Mouse (Mus musculus): Measurements from ENCODE around the gene Gpr146. TPM values are rescaled to one million over a fixed set of nuclear protein-coding genes. Genes with fewer than 3 reads are reported as not detected.

Gene Gpr146
- polyA plus RNA-seq, 1 experiment from 2014 or later, result 2.6 TPM

DNA sequence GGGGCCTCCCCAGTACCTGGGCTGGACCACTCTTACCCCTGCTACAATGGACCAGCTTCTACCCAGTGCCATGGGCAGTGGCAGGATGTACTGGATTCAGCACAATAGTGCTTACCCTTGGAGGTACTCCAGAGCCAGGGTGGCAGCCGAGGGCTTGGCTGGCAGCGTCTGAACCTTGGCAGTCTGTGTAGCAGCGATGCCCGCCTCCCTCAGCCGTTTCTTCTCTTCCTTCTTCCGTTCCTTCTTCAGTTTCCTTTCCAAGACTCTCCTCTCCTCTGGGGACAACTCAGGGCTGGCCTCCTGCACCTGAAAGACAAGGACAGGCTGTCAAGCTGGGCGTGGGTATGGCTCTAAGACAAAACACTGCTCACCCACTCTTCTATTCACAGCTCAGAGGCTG is 13.6 kb upstream of the Gpr146 start:
- no peak overlapping the region for H3K4me3 ChIP-seq
- WGBS, result 75% methylated on average over 7 of the region's 7 CpGs
- H3K27ac ChIP-seq (replicated peaks), result no peak overlapping the region
- no peak overlapping the region for H3K4me2 ChIP-seq (replicated peaks)
- no peak overlapping the region for H3K9ac ChIP-seq (replicated peaks)
- H3K9me3 ChIP-seq, result no peaks in the 10 kb centered on the region
- H3K4me1 ChIP-seq, result peaks cover 12% of the 10 kb centered on the region
- H3K36me3 ChIP-seq, result 0 out of 2 replicates have a peak, but pooled peaks cover 10% of the 10 kb centered on the region
- ATAC-seq (ENCODE audit: low FRiP score, low read depth), result no peak
- no peaks in the 10 kb centered on the region for H3K27me3 ChIP-seq

DNA sequence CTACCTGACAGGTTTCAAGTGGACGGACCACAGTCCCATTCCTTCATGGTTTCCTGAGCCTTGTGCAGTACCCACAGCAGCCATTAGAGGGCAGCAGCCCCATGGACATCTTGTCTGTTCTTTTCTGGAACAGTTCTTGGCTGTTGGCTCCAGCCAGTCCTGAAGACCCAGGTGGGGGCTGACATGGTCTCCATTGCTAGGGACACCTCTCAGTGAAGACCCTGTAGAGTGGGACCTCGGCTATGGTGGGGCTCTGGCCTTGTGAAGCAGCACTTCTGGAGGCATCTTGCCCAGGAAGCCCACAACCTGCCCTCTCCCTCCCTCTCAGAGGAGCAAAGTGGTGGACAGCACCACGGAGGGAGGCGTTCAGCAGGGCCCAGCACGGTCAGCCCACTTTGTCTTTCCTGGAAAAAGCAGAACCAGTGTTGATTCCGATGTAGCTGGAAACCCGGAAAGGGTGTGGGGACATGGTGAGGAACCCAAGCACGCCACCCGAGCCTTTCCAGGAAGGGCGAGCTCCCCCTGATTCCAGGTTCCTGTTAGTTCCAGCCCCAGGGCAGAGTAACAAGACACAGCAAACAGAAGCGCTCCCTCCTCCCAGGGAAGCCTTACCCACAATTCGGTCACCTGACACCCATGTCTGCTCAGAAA is 13.1 kb upstream of the Gpr146 start:
- Histone ChIP-seq H3K9ac (replicated peaks) (no peak overlapping the region), H3K9me3 (no peaks in the 10 kb centered on the region), H3K4me2 (replicated peaks) (no peak overlapping the region), H3K27me3 (no peaks in the 10 kb centered on the region), H3K4me3 (no peak overlapping the region), H3K27ac (replicated peaks) (no peak overlapping the region), H3K36me3 (0 out of 2 replicates have a peak, but pooled peaks cover 10% of the 10 kb centered on the region), H3K4me1 (peaks cover 12% of the 10 kb centered on the region)
- WGBS, result 39% methylated on average over 12 of the region's 12 CpGs
- peak; percentile 34; the same call in 1 of the 2 replicates for ATAC-seq (ENCODE audit: low FRiP score, low read depth)

DNA sequence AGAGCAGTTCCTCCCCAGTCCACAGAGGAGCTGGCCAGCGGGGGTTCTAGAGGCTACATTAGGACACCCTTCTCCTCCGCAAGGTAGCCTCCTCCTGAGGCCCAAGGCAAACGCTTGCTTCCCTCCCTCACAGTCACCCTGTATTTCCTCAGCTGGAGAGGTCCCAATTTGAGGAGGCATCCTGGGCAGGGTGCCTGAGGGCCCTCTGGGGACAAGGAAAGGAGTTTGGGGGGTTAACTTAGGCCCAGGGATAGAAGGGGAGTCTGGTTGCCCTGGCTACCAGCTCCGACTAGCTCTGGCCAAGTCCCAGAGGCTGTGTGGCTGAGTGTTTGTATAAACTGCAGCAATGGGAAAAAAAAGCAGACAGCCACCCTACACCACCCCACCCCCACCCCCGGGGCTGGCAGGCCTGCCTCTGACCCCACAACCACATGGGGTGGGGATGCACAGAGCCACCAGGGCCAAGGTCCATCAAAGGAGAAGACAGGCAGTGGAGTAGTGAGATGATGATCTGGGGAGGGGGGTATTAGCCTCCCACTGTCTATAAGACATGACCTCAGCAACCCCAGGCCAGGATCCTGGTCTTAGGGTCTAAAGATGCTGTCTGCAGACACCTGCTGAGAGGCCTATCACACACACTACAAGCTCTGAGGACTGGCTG is 12.5 kb upstream of the Gpr146 start:
- H3K4me1 ChIP-seq, result peaks cover 12% of the 10 kb centered on the region
- 0 out of 2 replicates have a peak overlapping the region, but pooled peaks have one; percentile 30 for H3K27ac ChIP-seq (replicated peaks)
- 0 out of 2 replicates have a peak, but pooled peaks have one; percentile 12 for ATAC-seq (ENCODE audit: low FRiP score, low read depth)
- WGBS, result 29% methylated on average over 5 of the region's 5 CpGs
- no peak overlapping the region for H3K9ac ChIP-seq (replicated peaks)
- no peak overlapping the region for H3K4me2 ChIP-seq (replicated peaks)
- no peak overlapping the region for H3K4me3 ChIP-seq
- 0 out of 2 replicates have a peak, but pooled peaks cover 10% of the 10 kb centered on the region for H3K36me3 ChIP-seq
- no peaks in the 10 kb centered on the region for H3K27me3 ChIP-seq
- H3K9me3 ChIP-seq, result no peaks in the 10 kb centered on the region

DNA sequence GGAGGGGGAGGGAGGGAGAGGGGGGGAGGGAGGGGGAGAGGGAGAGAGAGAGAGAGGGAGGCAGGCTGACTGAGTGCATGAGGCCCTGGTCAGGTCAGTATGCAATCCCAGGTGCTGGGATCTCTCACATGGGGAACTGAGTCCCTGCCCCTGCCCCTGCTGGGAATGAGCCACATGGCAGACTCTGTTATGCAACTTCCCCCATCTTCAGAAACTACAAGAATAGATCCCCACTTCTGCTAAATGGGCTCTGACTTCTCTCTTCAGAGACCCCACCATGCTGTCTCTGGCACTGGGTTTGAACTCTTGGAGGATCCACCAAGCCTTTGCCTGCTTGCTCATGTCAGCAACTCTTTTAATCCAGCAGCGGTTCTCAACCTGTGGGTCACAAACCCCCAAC is 11.7 kb upstream of the Gpr146 start:
- peaks cover 15% of the 10 kb centered on the region for H3K4me1 ChIP-seq
- H3K4me2 ChIP-seq (replicated peaks), result no peak overlapping the region
- no peaks in the 10 kb centered on the region for H3K9me3 ChIP-seq
- H3K9ac ChIP-seq (replicated peaks), result no peak overlapping the region
- H3K4me3 ChIP-seq, result no peak overlapping the region
- no peak overlapping the region for H3K27ac ChIP-seq (replicated peaks)
- 0 out of 2 replicates have a peak, but pooled peaks cover 10% of the 10 kb centered on the region for H3K36me3 ChIP-seq
- WGBS, result 91% methylated on average over 1 of the region's 1 CpGs
- ATAC-seq (ENCODE audit: low FRiP score, low read depth), result no peak
- H3K27me3 ChIP-seq, result no peaks in the 10 kb centered on the region

DNA sequence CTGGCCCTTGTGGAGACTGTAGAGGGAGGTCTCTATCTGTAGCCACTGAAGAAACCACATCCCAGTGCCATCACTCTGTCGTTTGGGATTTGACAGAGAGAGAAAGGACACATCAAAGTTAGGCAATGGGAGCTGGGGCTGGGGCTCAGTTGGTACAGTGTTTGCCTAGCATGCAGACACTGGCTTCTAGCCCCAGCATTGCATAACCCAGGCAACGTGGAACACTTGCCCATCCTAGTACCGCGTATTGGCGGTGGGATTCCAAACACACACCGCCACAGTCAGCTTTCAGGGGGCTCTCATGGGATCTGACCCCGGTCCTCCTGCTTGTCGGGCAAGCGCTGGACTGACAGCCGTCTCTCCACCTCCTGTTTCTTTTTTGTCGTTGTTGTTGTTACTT is 11.0 kb upstream of the Gpr146 start:
- Histone ChIP-seq H3K4me2 (replicated peaks) (no peak overlapping the region), H3K27me3 (no peaks in the 10 kb centered on the region), H3K9ac (replicated peaks) (no peak overlapping the region), H3K27ac (replicated peaks) (no peak overlapping the region), H3K36me3 (0 out of 2 replicates have a peak, but pooled peaks cover 10% of the 10 kb centered on the region), H3K4me3 (no peak overlapping the region), H3K9me3 (no peaks in the 10 kb centered on the region), H3K4me1 (peaks cover 21% of the 10 kb centered on the region)
- WGBS, result 77% methylated on average over 11 of the region's 11 CpGs
- no peak for ATAC-seq (ENCODE audit: low FRiP score, low read depth)

DNA sequence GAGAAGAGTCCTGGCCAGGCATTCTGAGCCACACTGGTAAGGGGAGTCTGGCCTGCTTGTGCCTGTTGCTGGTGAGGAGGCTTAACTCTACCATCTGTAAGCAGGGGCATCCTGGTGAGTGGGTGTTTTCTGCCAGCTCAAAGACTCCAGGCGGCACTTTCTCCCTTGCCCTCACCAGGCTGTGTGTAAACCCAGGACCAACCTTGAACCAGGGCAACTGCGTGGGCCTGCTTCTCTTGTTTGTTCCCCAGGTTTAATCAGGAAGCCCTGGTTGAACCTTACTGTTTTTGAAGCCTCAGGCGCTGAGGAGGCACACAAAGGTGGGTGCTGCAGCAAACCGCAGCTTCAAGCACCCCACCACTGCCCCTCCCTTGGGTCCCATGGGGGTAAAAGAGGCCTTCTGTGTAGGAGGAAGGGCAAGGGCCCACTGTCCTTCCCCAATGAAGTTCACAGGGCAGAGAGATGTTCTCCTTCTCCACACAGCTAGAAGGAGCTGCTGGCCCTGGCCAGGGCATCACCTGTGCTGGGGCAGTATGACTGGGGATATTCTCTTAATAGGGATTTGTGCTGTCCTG is 9.5 kb upstream of the Gpr146 start:
- Histone ChIP-seq H3K36me3 (0 out of 2 replicates have a peak, but pooled peaks cover 6% of the 10 kb centered on the region), H3K4me3 (no peak overlapping the region), H3K9ac (replicated peaks) (no peak overlapping the region), H3K27ac (replicated peaks) (no peak overlapping the region), H3K9me3 (no peaks in the 10 kb centered on the region), H3K4me1 (peaks cover 30% of the 10 kb centered on the region), H3K27me3 (no peaks in the 10 kb centered on the region), H3K4me2 (replicated peaks) (no peak overlapping the region)
- no peak for ATAC-seq (ENCODE audit: low FRiP score, low read depth)
- 90% methylated on average over 4 of the region's 4 CpGs for WGBS

DNA sequence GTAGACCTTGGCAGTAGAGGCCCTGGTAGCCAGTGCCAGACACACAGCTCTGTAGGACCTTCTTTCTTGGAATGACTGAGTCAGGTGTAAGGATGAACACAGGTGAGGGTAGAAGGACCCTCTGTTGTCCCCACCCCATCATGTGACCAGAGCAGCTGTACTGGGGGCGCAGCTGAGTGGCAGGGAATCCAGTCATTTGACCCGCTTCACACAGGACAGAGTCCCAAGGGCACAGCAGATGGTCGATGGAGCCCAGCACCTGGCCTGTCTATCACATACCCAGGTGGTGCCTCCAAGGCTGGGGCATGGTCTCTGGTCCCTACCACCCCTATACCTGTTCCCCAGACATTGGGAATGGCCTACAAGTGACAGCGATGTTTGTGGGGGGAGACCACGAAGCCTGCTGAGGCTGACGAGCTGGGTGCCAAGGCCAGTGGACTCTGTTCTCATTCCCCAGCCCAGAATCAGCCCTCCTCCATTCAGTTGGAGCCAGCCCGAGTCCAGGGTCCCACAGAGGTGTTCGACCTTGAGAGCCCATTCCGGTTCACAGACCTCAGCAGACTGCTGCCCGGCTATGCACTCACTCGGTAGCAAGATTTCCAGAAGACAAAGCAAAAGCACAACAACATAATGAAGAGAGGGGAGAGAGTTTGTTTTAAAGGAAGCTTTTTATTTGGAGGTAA is 8.7 kb upstream of the Gpr146 start:
- no peak for ATAC-seq (ENCODE audit: low FRiP score, low read depth)
- WGBS, result 80% methylated on average over 11 of the region's 11 CpGs

DNA sequence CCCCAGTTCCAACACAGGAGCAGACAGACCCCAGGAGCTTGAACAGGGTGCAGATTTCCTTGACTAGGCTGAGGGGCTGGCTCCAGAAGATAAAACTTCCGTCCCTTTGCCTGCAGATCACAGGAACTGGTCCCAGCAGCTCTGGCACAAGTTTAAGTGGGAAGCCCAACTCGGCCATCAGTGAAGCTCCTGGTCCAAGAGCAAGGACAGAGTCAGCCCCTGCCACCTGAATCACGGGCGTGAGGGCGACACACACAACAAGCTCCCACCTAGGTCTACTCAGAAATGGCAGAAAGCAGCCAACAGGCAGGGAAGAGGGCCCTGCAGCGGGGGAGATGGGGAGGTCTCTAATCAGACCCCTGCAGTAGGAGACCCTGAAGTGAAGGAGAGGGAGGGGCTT is 7.2 kb upstream of the Gpr146 start:
- Histone ChIP-seq H3K9me3 (no peaks in the 10 kb centered on the region), H3K4me1 (peaks cover 19% of the 10 kb centered on the region), H3K9ac (replicated peaks) (no peak overlapping the region), H3K4me3 (no peak overlapping the region), H3K27me3 (no peaks in the 10 kb centered on the region), H3K4me2 (replicated peaks) (no peak overlapping the region), H3K27ac (replicated peaks) (no peak overlapping the region), H3K36me3 (no peaks in the 10 kb centered on the region)
- ATAC-seq (ENCODE audit: low FRiP score, low read depth), result no peak
- whole genome bisulfite sequencing, result 90% methylated on average over 6 of the region's 6 CpGs

More for the DNA sequence above, 8.7 kb upstream of the Gpr146 start:
- Histone ChIP-seq H3K9me3 (no peaks in the 10 kb centered on the region), H3K4me2 (replicated peaks) (no peak overlapping the region), H3K9ac (replicated peaks) (no peak overlapping the region), H3K4me1 (peaks cover 30% of the 10 kb centered on the region), H3K4me3 (no peak overlapping the region), H3K27ac (replicated peaks) (no peak overlapping the region), H3K36me3 (no peaks in the 10 kb centered on the region), H3K27me3 (no peaks in the 10 kb centered on the region)

DNA sequence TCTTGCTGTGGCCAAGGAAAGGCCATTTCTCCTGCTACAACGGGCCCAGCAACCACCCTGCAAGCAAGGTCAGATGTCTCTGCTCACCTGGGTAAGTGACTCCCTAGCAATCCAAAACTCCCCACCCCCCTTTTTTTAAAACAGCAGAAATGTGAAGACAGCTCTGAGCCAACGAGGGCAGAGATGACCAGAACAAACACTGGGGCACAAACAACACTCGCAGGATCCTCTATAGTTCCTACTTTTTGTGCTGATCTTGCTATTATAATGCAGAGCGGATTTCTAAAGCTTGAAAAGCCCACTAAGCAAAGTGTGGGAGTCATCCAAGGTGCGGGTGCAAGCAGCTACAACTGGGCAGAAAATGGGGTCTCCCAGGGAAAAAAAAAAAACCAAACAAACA is 6.4 kb upstream of the Gpr146 start:
- no peak for ATAC-seq (ENCODE audit: low FRiP score, low read depth)
- H3K27me3 ChIP-seq, result no peaks in the 10 kb centered on the region
- peak overlapping the region; percentile 87 for H3K4me2 ChIP-seq (replicated peaks)
- H3K27ac ChIP-seq (replicated peaks), result no peak overlapping the region
- no peaks in the 10 kb centered on the region for H3K36me3 ChIP-seq
- no peak overlapping the region for H3K4me3 ChIP-seq
- no peak overlapping the region; the same call in 1 of the 2 replicates for H3K9ac ChIP-seq (replicated peaks)
- peaks cover 18% of the 10 kb centered on the region; the same call in 1 of the 2 replicates for H3K4me1 ChIP-seq
- no peaks in the 10 kb centered on the region for H3K9me3 ChIP-seq
- WGBS, result 61% methylated on average over 5 of the region's 5 CpGs

DNA sequence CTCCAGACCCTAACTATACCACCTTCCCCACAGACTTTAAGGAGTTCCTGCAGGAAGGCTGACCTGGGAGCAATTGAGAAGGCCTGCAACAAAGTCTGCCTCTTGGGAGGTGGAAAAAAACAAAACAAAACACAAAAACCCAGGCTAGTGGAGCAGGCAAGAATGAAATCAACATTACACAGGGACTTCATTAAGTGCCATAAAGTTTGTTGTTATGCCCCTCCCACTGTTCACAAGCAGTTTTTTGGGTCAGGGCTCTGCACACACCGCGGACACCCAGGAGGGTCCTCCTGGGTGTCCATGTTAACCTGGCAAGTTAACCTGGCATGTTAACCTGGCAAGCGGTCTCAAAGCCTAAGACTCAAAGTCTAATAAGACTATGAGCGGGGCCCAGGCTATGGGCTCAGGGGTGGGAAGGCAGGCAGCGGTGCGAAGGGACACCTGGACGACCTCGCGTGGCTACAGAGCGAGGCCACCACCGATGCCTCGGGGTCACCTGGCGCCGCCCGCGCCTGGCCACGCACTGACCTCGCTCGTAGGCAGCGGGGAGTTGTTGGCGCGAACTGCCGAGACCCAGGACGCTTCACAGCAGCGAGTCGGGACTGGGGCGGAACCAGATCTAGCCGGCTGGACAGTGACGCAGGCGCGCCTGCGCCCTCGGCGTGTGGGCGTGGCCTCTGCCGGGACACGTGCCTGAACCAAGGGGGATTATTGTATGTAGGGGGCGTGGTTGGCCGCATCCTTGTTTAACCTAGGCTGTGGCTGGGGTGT is 5.7 kb upstream of the Gpr146 start:
- Histone ChIP-seq H3K9me3 (no peaks in the 10 kb centered on the region), H3K9ac (replicated peaks) (peak overlapping the region; percentile 83), H3K27me3 (no peaks in the 10 kb centered on the region), H3K4me2 (replicated peaks) (peak overlapping the region; percentile 87), H3K36me3 (no peaks in the 10 kb centered on the region), H3K4me1 (peaks cover 18% of the 10 kb centered on the region; the same call in 1 of the 2 replicates), H3K4me3 (peak overlapping the region; percentile 66), H3K27ac (replicated peaks) (peak overlapping the region; percentile 69; the same call in 1 of the 2 replicates)
- WGBS, result 2% methylated on average over 39 of the region's 39 CpGs
- ATAC-seq (ENCODE audit: low FRiP score, low read depth), result peak; percentile 92

DNA sequence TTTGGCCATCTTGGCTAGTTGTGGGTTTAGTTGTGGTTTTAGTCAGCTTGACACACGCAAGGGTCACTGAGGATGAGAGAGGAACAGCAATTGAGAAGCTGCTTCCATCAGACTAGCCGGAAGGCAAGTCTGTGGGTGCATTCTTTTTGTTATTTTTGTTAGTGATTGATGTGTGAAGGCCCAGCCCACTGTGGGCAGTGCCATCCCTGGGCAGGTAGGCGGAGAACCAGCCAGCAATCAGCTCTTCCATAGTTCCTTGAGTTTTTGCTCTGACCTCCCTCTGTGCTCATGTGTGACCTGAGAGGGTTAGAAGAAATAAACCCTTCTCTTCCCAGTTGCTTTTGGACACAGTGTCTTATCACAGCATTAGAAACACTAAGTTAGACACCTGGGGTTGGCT is 4.4 kb upstream of the Gpr146 start:
- ATAC-seq (ENCODE audit: low FRiP score, low read depth), result no peak
- no peaks in the 10 kb centered on the region for H3K27me3 ChIP-seq
- H3K36me3 ChIP-seq, result no peaks in the 10 kb centered on the region
- H3K4me1 ChIP-seq, result peaks cover 18% of the 10 kb centered on the region; the same call in 1 of the 2 replicates
- no peak overlapping the region for H3K27ac ChIP-seq (replicated peaks)
- no peaks in the 10 kb centered on the region for H3K9me3 ChIP-seq
- no peak overlapping the region for H3K4me2 ChIP-seq (replicated peaks)
- WGBS, result 81% methylated on average over 3 of the region's 3 CpGs
- no peak overlapping the region for H3K4me3 ChIP-seq
- H3K9ac ChIP-seq (replicated peaks), result no peak overlapping the region
